Mouse (Mus musculus): ENCODE measurements around the gene Sucnr1.

Gene Sucnr1

GRCm38 (mm10) chr3:60111889-60112646 lies 30.4 kb downstream of the Sucnr1 start:
- no peak for DNase-seq (ENCODE audit: low spot score in 2 of 2)

- DNase-seq (ENCODE audit: low spot score in 2 of 2): no peak
Observed at GRCm38 (mm10) chr3:60114571-60114970, 32.9 kb downstream of the Sucnr1 start.

DNA sequence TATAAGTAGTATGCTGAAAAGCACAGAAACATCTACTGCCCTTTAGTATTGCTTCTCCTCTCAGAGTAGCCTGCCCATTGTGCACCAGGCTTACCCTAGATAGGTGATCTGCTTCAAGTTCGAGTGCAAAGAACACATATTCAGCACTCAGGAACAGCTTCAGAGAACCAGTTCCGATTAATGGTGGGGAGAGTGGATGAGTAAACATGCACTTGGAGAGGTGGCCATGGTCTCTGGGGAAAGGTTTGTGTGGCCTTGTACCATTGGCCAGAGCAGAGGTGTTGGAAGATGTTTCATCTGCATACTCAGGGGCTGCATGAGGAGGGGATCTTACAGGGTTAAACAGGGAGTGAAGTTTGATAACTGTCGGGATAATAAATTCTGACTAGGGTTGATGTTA lies 39.8 kb downstream of the Sucnr1 start:
- DNase-seq (ENCODE audit: low spot score in 2 of 2): no peak

DNA sequence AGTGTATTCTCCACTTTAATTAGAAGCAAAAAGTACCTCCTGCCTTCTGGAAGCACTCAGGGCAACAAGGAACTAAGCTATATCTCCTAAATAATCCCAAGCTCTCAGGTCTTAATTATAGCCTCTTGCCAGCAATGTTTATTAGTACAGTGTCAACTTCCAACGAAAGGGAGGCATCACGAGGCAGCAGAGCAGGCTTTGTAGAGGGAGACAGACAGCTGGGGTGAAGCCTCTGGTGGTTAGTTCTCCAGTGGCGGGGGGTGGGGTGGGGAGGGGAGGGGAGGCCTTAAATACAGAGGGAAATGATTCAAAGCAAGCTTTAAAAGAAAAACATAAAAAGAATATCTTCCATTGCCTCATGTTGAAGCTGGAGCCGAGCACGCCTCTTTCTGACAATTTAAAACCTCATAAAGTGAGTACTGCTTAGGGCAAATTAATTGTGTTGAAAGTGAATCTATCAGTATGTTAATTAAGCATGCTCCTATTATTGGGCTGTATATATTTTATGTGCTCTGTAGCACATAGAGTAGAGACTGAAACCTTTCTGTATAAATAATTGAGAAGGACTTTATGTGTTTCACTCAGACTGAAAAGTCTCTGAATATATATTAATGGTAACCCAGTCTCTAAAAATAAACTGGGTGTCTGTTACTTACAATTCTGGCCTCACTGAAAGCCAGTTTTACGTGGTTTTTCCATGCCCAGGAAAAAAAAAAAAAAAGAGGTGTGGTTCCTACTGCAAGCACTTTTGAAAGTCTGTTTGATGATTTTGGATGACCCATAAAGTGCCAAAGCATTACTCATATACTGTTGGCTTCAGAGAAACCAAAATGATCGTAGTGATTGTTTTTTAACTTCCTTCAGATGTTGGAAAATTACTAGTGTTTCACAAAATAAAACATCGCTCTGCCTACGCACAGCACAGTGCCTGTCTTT lies 42.5 kb downstream of the Sucnr1 start:
- no peak for DNase-seq (ENCODE audit: low spot score in 2 of 2)

DNA sequence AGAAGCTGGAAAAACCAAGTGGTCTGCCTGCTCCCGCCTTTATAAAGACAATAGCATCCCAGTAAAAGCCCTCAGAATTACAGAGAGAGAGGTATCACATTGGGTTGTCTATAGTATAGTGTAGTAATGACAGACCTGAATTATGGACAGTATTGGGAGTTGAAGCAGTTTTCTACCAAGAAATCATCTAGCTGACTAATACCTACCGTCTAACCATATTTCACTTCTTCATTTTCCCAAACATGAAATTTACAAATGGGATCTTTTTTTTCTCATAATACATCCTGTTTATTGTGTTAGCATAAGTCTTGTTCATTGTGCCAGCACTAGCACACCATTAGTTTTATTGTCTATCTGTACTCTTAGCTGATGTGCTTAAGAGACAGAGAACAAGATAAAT lies 44.9 kb downstream of the Sucnr1 start:
- no peak for DNase-seq (ENCODE audit: low spot score in 2 of 2)

DNA sequence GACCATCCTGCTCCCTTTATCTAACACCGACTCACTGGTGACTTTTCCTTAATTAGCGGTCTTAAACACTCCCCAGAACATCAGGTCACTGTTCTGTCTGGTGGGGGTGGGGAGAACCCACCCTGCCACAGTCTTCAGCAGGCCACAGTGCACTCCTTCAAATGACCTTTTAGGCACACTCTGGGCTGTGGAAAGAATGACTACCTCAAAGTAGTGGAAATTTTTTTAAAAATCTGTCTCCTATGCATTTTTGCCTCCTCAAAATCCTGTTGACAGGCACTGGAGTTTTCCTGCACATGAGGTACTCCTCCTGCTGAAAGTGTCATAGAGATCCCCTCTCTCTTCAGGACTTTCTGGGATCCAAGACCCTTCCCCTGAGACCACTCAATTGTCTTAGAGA lies 46.6 kb downstream of the Sucnr1 start:
- no peak for DNase-seq (ENCODE audit: low spot score in 2 of 2)

GRCm38 (mm10) chr3:60135801-60136200 lies 54.1 kb downstream of the Sucnr1 start:
- no peak for DNase-seq (ENCODE audit: low spot score in 2 of 2)

Measured in spleen, postnatal 14 days (tissue).